Mouse (Mus musculus): Measurements from ENCODE around the gene Dnajb11. TPM values are rescaled to one million over a fixed set of nuclear protein-coding genes. Genes with fewer than 3 reads are reported as not detected.

Gene Dnajb11
- total and polyA plus RNA-seq, 2 experiments from 2014 or later: 41.2 to 86.9 TPM

GRCm38 (mm10) chr16:22921761-22922160 is 64.1 kb downstream of the Dnajb11 start:
- no peak for DNase-seq (ENCODE audit: low spot score)
- 97% methylated on average over 5 of the region's 5 CpGs for WGBS
- Histone ChIP-seq H3K4me1 (ENCODE audit: insufficient read depth, low read length) (no peaks in the 10 kb centered on the region), H3K27ac (no peak overlapping the region), H3K9ac (replicated peaks; ENCODE audit: low read length) (no peak overlapping the region), H3K36me3 (ENCODE audit: insufficient read depth, low read length) (no peaks in the 10 kb centered on the region), H3K4me3 (ENCODE audit: low read length) (no peak overlapping the region), H3K9me3 (ENCODE audit: low read length) (no peaks in the 10 kb centered on the region), H3K4me2 (ENCODE audit: low read depth, low read length) (no peak overlapping the region), H3K27me3 (ENCODE audit: insufficient read depth, low read length) (no peaks in the 10 kb centered on the region)
- TF ChIP-seq CTCF (IDR thresholded peaks at IDR 0.05; ENCODE audit: low read depth): no peak
- no peak for ATAC-seq

- Histone ChIP-seq H3K27ac (no peak overlapping the region), H3K9ac (replicated peaks; ENCODE audit: low read length) (no peak overlapping the region), H3K4me2 (ENCODE audit: low read depth, low read length) (no peak overlapping the region), H3K36me3 (ENCODE audit: insufficient read depth, low read length) (no peaks in the 10 kb centered on the region), H3K9me3 (ENCODE audit: low read length) (no peaks in the 10 kb centered on the region), H3K27me3 (ENCODE audit: insufficient read depth, low read length) (no peaks in the 10 kb centered on the region), H3K4me1 (ENCODE audit: insufficient read depth, low read length) (no peaks in the 10 kb centered on the region), H3K4me3 (ENCODE audit: low read length) (no peak overlapping the region)
- TF ChIP-seq CTCF (IDR thresholded peaks at IDR 0.05; ENCODE audit: low read depth): no peak
- DNase-seq (ENCODE audit: low spot score) (no peak), ATAC-seq (no peak)
- WGBS: 87% methylated on average over 4 of the region's 4 CpGs
These were observed 64.8 kb downstream of the Dnajb11 start for GRCm38 (mm10) chr16:22922433-22922832.

Other genes with a start within 250 kb of the Dnajb11 start
- gene Dgkg, start 200.6 kb upstream of the Dnajb11 start, total RNA-seq (2014; rRNA removed): 10.3 and 12.5 TPM in 2 replicates
- gene Dgkg, start 200.6 kb upstream of the Dnajb11 start, polyA plus RNA-seq (2015; fragmentation: Nextera tagmentation; extraction: Ambion mirVana): 6.1 and 6.5 TPM in 2 replicates
- not detected in 2 replicates for gene Crygs, start 46.3 kb upstream of the Dnajb11 start, total RNA-seq (2014; rRNA removed)
- 0.28 and 0.35 TPM in 2 replicates for gene Crygs, start 46.3 kb upstream of the Dnajb11 start, polyA plus RNA-seq (2015; fragmentation: Nextera tagmentation; extraction: Ambion mirVana)
- gene Tbccd1, start 176 bp upstream of the Dnajb11 start, total RNA-seq (2014; rRNA removed): 13.2 and 16.9 TPM in 2 replicates
- 17.2 and 17.5 TPM in 2 replicates for gene Tbccd1, start 176 bp upstream of the Dnajb11 start, polyA plus RNA-seq (2015; fragmentation: Nextera tagmentation; extraction: Ambion mirVana)
- gene Ahsg, start 33.4 kb downstream of the Dnajb11 start, total RNA-seq (2014; rRNA removed): not detected in 2 replicates
- gene Ahsg, start 33.4 kb downstream of the Dnajb11 start, polyA plus RNA-seq (2015; fragmentation: Nextera tagmentation; extraction: Ambion mirVana): not detected in 2 replicates
- not detected in 2 replicates for gene Fetub, start 60.5 kb downstream of the Dnajb11 start, total RNA-seq (2014; rRNA removed)
- gene Fetub, start 60.5 kb downstream of the Dnajb11 start, polyA plus RNA-seq (2015; fragmentation: Nextera tagmentation; extraction: Ambion mirVana): 0.10 TPM in 1 of 2 replicates, not detected in the other
- gene Hrg, start 93.2 kb downstream of the Dnajb11 start, total RNA-seq (2014; rRNA removed): not detected in 2 replicates
- gene Hrg, start 93.2 kb downstream of the Dnajb11 start, polyA plus RNA-seq (2015; fragmentation: Nextera tagmentation; extraction: Ambion mirVana): not detected in 2 replicates
- gene Kng2, start 171.6 kb downstream of the Dnajb11 start, total RNA-seq (2014; rRNA removed): not detected in 2 replicates
- gene Kng2, start 171.6 kb downstream of the Dnajb11 start, polyA plus RNA-seq (2015; fragmentation: Nextera tagmentation; extraction: Ambion mirVana): 0.11 TPM in 2 replicates
- gene Kng1, start 200.0 kb downstream of the Dnajb11 start, total RNA-seq (2014; rRNA removed): not detected in 2 replicates
- 0.16 TPM in 1 of 2 replicates, not detected in the other for gene Kng1, start 200.0 kb downstream of the Dnajb11 start, polyA plus RNA-seq (2015; fragmentation: Nextera tagmentation; extraction: Ambion mirVana)
- 490 and 513 TPM in 2 replicates for gene Eif4a2, start 249.6 kb downstream of the Dnajb11 start, total RNA-seq (2014; rRNA removed)
- gene Eif4a2, start 249.6 kb downstream of the Dnajb11 start, polyA plus RNA-seq (2015; fragmentation: Nextera tagmentation; extraction: Ambion mirVana): 260 and 265 TPM in 2 replicates